Mouse (Mus musculus): ENCODE measurements at regions not wholly inside any gene's neighbourhood (a gene's known extent, or its start where the extent isn't known, plus 50 kb on each side); places are given as distances from the start of the nearest gene placed in this dataset.

DNA sequence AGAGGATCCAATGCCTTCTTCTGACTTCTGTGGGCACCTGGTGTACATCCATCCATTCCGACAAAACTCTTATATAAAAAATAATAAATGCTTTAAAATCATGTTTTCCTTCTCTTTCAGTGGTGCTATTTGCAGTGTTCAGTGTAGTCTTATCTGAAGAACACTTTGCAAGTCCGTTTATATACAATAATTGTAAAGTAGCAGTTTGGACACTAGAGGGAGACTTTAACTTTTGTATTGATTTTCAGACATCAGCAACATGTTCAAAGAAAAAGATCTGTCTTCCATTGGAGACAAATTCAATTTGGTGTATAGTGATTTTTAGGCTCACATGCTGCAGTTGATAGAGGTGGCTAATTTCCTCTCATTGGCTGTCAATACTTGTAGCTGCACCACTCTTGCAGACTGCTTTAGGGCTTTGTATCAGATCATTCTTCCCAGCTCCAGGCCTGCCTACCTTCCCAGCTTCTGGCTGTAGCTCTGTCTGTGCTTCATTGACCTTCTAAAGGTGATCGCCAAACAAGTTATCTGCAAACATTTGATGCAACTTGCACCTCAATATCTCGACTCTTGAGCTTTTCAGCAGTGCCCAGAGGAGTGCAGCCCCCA is 74.8 kb upstream of the Sult1c1 start:
- DNase-seq (ENCODE audit: low spot score in 2 of 2): peak in 1 of 2 experiments; percentile 3

DNA sequence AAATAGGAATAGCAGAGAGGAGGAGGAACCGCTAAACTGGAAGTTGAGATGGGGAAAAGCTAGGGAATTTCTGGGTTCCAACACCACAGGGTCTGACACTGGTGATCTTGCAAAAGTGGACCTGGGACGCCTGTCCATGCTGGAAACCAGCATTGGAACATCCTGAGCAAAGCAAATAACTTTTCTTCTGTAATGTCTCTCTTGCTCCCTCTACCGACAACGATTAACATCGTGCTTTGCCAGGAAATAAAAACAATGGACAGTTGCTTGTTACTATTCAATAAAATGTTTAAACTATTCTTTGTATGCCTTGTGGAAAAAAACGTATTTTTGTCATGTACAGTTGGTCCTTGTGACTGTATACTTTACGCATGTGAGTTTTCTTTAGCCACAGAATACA is 70.8 kb upstream of the Sult1c1 start:
- peak; percentile 10 to 23 for DNase-seq (ENCODE audit: low spot score in 2 of 2)

All from right cerebral cortex, adult 2 months (tissue).